Mouse (Mus musculus): ENCODE measurements around the gene Eml2. TPM values are rescaled to one million over a fixed set of nuclear protein-coding genes. Genes with fewer than 3 reads are reported as not detected.

Eml2 gene
- 1.5 and 1.9 TPM in 2 replicates for polyA plus RNA-seq (2014; fragmentation: Nextera tagmentation; extraction: Ambion mirVana)

DNA sequence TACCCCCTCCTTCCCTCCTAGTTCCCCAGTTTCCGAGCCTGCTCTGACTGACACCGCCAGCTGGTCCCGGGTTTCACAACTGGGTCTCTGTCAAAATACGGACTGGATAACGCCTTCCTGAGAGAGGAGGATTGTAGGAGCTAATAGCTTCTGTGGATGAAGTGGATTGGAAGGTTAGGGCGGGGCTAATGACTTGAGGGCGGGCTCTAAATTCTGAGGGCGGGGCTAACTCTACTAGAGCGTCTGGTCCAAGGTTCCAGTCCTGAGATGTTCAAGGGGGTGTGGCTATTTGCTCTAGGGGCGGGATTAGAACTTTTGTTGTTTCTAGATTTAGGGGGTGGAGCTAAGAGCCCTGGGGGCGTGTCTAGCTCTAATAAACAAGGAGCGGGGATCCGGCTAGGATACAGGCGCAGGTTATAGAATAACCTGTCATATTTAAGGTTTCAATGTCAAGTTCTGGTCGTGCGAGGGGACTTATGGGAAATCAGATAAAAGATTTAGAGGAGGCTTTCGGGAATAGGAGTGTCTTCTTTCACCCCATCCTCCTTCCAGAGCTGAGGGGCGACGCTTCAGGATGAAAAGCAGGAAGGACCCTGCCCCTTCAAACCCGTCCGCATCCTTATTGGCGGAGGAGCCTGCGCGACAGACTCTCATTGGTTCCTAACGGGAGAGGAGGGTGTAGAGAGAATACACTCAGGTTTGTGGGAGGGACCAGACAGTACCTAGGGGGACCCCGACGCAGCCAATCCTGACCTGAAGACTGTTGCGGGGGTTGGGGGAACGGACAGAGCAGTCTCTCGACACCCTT lies at the start of gene Eml2:
Eml2 (plus strand) TSS at position 714 of the 808 bp plus-strand sequence.
- peak within 1 kb of the TSS; percentile 66 for H3K4me2 ChIP-seq
- peak; percentile 96 for DNase-seq (ENCODE audit: low spot score, missing footprints)
- peak; percentile 84 for ATAC-seq (ENCODE audit: low FRiP score)
- peak within 1 kb of the TSS; percentile 61 for H3K9ac ChIP-seq (ENCODE audit: low read length)
- H3K27me3 ChIP-seq (ENCODE audit: control insufficient read depth, insufficient read depth, low read length): peaks cover 42% of the 10 kb centered on the region
- peaks cover 2% of the 10 kb centered on the region; the same call in 1 of the 2 replicates for H3K9me3 ChIP-seq (ENCODE audit: control insufficient read depth, low read length)
- no peaks in the 10 kb centered on the region for H3K36me3 ChIP-seq (ENCODE audit: control insufficient read depth, insufficient read depth, low read length)
- 1% methylated on average over 30 of the region's 30 CpGs for WGBS
- H3K4me1 ChIP-seq (ENCODE audit: control insufficient read depth, insufficient read depth, low read length): peaks cover 11% of the 10 kb centered on the region
- H3K27ac ChIP-seq (ENCODE audit: low read depth, low read length): 0 out of 2 replicates have a peak within 1 kb of the TSS, but pooled peaks have one; percentile 49
- peak within 1 kb of the TSS; percentile 40 for H3K4me3 ChIP-seq (ENCODE audit: low read depth, low read length)

DNA sequence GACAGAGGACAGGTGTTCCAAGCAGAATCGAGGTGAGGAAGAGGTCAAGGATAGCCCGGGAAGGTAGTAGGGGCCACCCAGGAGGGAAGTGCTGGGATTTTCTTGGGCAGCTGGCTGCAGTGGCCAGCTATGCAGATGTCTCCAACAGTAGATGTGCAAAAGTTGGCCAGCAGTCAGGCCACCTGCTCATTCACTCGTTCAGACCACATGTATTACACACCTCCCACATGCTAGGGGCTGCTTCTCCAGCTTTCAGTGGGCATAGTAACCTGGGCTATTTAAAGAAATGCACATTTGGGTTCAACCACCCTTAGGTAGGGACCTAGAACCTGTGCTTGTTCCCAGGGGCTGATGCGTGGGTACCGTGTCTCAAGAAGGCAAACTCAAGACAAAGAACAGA lies 48.5 kb upstream of the Eml2 start:
- no peak for ATAC-seq (ENCODE audit: low FRiP score)
- H3K9ac ChIP-seq (ENCODE audit: low read length): no peak overlapping the region
- H3K4me2 ChIP-seq: no peak overlapping the region
- H3K36me3 ChIP-seq (ENCODE audit: control insufficient read depth, insufficient read depth, low read length): no peaks in the 10 kb centered on the region; the same call in 1 of the 2 replicates
- 92% methylated on average over 5 of the region's 5 CpGs for WGBS
- H3K4me1 ChIP-seq (ENCODE audit: control insufficient read depth, insufficient read depth, low read length): peaks cover 4% of the 10 kb centered on the region; the same call in 1 of the 2 replicates
- no peaks in the 10 kb centered on the region for H3K27me3 ChIP-seq (ENCODE audit: control insufficient read depth, insufficient read depth, low read length)
- no peak for DNase-seq (ENCODE audit: low spot score, missing footprints)
- no peaks in the 10 kb centered on the region for H3K9me3 ChIP-seq (ENCODE audit: control insufficient read depth, low read length)
- no peak overlapping the region for H3K27ac ChIP-seq (ENCODE audit: low read depth, low read length)
- no peak overlapping the region for H3K4me3 ChIP-seq (ENCODE audit: low read depth, low read length)

DNA sequence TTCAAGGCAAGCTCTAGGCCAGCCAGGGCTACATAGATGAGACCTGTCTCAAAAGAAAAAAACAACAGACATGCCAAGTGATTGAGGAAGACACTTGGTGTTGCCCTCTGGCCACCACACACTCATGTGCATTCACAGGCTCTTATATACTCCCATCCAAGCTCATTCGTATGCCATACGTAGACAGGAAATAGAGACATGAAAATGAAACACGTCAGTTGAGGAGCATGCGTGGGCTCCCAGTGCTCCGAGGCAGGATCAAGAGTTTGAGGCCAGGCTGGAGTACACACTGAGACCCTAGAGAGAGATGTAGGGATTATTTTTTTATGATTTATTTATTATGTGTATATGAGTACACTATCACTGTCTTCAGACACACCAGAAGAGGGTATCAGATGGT lies 46.8 kb upstream of the Eml2 start:
- Histone ChIP-seq H3K36me3 (ENCODE audit: control insufficient read depth, insufficient read depth, low read length) (no peaks in the 10 kb centered on the region; the same call in 1 of the 2 replicates), H3K9me3 (ENCODE audit: control insufficient read depth, low read length) (no peaks in the 10 kb centered on the region), H3K4me3 (ENCODE audit: low read depth, low read length) (no peak overlapping the region), H3K27ac (ENCODE audit: low read depth, low read length) (no peak overlapping the region), H3K4me1 (ENCODE audit: control insufficient read depth, insufficient read depth, low read length) (peaks cover 4% of the 10 kb centered on the region; the same call in 1 of the 2 replicates), H3K27me3 (ENCODE audit: control insufficient read depth, insufficient read depth, low read length) (no peaks in the 10 kb centered on the region), H3K4me2 (no peak overlapping the region), H3K9ac (ENCODE audit: low read length) (no peak overlapping the region)
- WGBS: 95% methylated on average over 5 of the region's 5 CpGs
- ATAC-seq (ENCODE audit: low FRiP score): no peak
- no peak for DNase-seq (ENCODE audit: low spot score, missing footprints)

DNA sequence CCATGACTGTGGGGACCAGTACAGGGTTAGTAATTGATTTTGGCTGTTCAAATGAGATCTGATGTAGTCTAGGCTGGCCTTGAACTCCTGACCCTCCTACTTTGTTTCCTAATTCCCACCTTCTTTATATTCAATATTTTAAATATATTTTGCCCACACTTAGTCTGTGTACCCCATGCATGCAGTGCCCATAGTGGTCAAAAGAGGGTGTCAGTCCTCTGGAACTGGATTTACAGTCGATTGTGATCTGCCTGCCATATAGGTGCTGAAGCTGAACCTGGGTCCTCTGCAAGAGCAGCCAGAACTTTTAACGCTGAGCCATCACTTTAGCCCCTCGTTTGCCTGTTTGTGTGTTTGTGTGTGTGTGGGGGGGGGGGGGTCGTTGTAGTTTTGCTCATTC lies 45.6 kb upstream of the Eml2 start:
- no peak overlapping the region for H3K4me3 ChIP-seq (ENCODE audit: low read depth, low read length)
- peak overlapping the region; percentile 55 for H3K4me2 ChIP-seq
- peak overlapping the region; percentile 43; the same call in 1 of the 2 replicates for H3K9ac ChIP-seq (ENCODE audit: low read length)
- peak overlapping the region; percentile 68; the same call in 1 of the 2 replicates for H3K27ac ChIP-seq (ENCODE audit: low read depth, low read length)
- 34% methylated on average over 4 of the region's 4 CpGs for WGBS
- peaks cover 4% of the 10 kb centered on the region; the same call in 1 of the 2 replicates for H3K4me1 ChIP-seq (ENCODE audit: control insufficient read depth, insufficient read depth, low read length)
- DNase-seq (ENCODE audit: low spot score, missing footprints): no peak
- no peaks in the 10 kb centered on the region for H3K9me3 ChIP-seq (ENCODE audit: control insufficient read depth, low read length)
- H3K27me3 ChIP-seq (ENCODE audit: control insufficient read depth, insufficient read depth, low read length): no peaks in the 10 kb centered on the region
- ATAC-seq (ENCODE audit: low FRiP score): no peak
- H3K36me3 ChIP-seq (ENCODE audit: control insufficient read depth, insufficient read depth, low read length): peaks cover 3% of the 10 kb centered on the region; the same call in 1 of the 2 replicates

DNA sequence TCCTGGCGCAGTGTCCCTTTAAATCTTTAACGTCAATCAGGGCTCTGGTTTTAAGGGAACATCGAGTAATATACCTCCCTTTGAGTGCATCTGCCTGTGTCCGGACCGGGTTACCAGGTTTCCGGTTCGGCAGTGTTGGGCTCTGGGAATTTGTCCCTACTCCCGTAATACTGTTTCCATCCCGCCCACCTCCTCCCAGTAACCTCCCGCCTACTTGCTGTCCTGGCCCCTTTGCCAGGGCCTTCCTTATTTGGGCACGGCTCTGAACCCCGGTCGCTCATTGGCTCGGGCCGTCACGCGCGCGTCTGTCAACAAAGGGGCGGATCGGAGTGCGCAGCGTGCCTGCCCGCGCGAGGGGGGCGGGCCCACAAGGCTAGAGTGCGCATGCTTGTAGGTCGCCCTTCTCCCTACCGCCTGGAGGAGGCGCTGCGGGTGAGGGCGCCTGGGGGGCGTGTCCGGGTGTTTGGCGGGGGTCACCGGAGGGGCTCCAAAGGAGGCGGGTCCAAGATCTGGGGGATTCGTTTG lies 44.8 kb upstream of the Eml2 start:
- ATAC-seq (ENCODE audit: low FRiP score): peak; percentile 99
- under 1% methylated on average over 39 of the region's 39 CpGs for WGBS
- peak overlapping the region; percentile 43; the same call in 1 of the 2 replicates for H3K9ac ChIP-seq (ENCODE audit: low read length)
- H3K4me1 ChIP-seq (ENCODE audit: control insufficient read depth, insufficient read depth, low read length): peaks cover 4% of the 10 kb centered on the region; the same call in 1 of the 2 replicates
- H3K9me3 ChIP-seq (ENCODE audit: control insufficient read depth, low read length): no peaks in the 10 kb centered on the region
- DNase-seq (ENCODE audit: low spot score, missing footprints): peak; percentile 99
- no peaks in the 10 kb centered on the region for H3K27me3 ChIP-seq (ENCODE audit: control insufficient read depth, insufficient read depth, low read length)
- H3K36me3 ChIP-seq (ENCODE audit: control insufficient read depth, insufficient read depth, low read length): peaks cover 5% of the 10 kb centered on the region; the same call in 1 of the 2 replicates
- H3K27ac ChIP-seq (ENCODE audit: low read depth, low read length): peak overlapping the region; percentile 68
- H3K4me3 ChIP-seq (ENCODE audit: low read depth, low read length): peak overlapping the region; percentile 21
- H3K4me2 ChIP-seq: peak overlapping the region; percentile 55

DNA sequence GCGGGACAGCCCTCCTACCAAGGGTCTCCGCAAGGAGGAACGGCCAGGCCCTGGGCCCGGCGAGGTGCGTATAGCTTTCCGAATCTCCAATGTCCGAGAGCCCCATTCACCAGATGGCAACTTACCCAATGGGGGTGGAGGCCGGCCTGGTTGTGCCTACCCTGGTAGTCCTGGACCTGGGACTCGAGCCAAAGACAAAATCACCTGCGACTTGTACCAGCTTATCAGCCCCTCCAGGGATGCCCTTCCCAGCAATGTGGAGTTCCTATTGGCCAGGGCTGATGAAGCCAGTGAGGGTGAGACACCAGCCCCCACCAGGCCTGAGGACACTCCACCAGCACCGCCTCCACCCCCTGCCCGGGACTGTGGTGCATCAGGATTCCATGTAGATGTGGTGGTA lies 40.1 kb upstream of the Eml2 start:
- H3K27ac ChIP-seq (ENCODE audit: low read depth, low read length): no peak overlapping the region
- ATAC-seq (ENCODE audit: low FRiP score) (no peak), DNase-seq (ENCODE audit: low spot score, missing footprints) (no peak)
- H3K36me3 ChIP-seq (ENCODE audit: control insufficient read depth, insufficient read depth, low read length): peaks cover 17% of the 10 kb centered on the region
- H3K9ac ChIP-seq (ENCODE audit: low read length): no peak overlapping the region
- WGBS: 95% methylated on average over 13 of the region's 13 CpGs
- H3K4me1 ChIP-seq (ENCODE audit: control insufficient read depth, insufficient read depth, low read length): no peaks in the 10 kb centered on the region; the same call in 1 of the 2 replicates
- no peak overlapping the region for H3K4me2 ChIP-seq
- H3K27me3 ChIP-seq (ENCODE audit: control insufficient read depth, insufficient read depth, low read length): no peaks in the 10 kb centered on the region
- H3K9me3 ChIP-seq (ENCODE audit: control insufficient read depth, low read length): no peaks in the 10 kb centered on the region
- no peak overlapping the region for H3K4me3 ChIP-seq (ENCODE audit: low read depth, low read length)

DNA sequence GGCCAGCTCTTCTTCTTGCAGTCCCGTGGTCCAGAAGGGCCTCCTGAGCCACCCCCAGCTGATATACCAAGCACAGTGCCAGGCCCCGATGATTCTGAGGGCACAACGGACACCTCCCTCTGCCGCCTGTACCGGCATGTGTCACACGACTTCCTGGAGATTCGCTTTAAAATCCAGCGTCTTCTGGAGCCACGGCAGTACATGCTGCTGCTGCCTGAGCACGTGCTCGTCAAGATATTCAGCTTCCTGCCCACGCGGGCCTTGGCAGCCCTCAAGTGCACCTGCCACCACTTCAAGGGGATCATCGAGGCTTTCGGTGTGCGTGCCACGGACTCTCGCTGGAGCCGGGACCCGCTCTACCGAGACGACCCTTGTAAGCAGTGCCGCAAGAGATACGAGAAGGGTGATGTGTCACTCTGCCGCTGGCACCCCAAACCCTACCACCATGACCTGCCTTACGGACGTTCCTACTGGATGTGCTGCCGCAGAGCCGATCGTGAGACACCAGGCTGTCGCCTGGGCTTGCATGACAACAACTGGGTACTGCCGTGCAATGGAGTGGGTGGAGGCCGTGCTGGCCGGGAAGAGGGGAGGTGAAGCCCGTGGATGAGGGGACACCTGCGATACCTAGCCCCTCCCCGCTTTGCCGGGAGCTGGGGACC lies 39.4 kb upstream of the Eml2 start:
- H3K36me3 ChIP-seq (ENCODE audit: control insufficient read depth, insufficient read depth, low read length): peaks cover 17% of the 10 kb centered on the region
- ATAC-seq (ENCODE audit: low FRiP score): no peak

DNA sequence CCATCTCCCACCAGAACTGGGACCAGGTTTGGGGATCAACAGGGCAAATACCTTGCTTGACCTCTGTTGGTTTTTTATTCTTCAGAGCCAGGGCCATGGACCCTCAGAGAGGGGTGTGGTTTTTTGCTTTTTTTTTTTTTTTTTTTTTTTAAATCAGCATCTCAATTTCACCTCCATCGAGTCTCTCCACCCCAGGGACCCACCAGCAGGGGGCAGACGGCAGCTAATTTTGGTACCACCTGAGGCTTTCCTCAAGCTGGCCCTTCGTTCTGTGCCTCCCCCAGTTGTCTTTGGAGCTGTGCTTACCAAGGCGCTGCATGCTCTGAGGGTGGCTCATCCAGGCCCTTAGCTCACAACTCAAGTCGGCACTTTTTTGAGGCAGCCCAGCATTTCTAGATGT lies 38.8 kb upstream of the Eml2 start:
- Histone ChIP-seq H3K36me3 (ENCODE audit: control insufficient read depth, insufficient read depth, low read length) (peaks cover 17% of the 10 kb centered on the region), H3K4me2 (no peak overlapping the region), H3K9ac (ENCODE audit: low read length) (no peak overlapping the region), H3K27me3 (ENCODE audit: control insufficient read depth, insufficient read depth, low read length) (no peaks in the 10 kb centered on the region), H3K4me1 (ENCODE audit: control insufficient read depth, insufficient read depth, low read length) (no peaks in the 10 kb centered on the region), H3K9me3 (ENCODE audit: control insufficient read depth, low read length) (no peaks in the 10 kb centered on the region), H3K4me3 (ENCODE audit: low read depth, low read length) (no peak overlapping the region), H3K27ac (ENCODE audit: low read depth, low read length) (no peak overlapping the region)
- DNase-seq (ENCODE audit: low spot score, missing footprints) (no peak), ATAC-seq (ENCODE audit: low FRiP score) (no peak)
- 49% methylated on average over 5 of the region's 5 CpGs for WGBS

More for the DNA sequence above, 39.4 kb upstream of the Eml2 start:
- Histone ChIP-seq H3K9ac (ENCODE audit: low read length) (no peak overlapping the region), H3K27ac (ENCODE audit: low read depth, low read length) (no peak overlapping the region), H3K4me1 (ENCODE audit: control insufficient read depth, insufficient read depth, low read length) (no peaks in the 10 kb centered on the region), H3K4me2 (no peak overlapping the region), H3K9me3 (ENCODE audit: control insufficient read depth, low read length) (no peaks in the 10 kb centered on the region), H3K27me3 (ENCODE audit: control insufficient read depth, insufficient read depth, low read length) (no peaks in the 10 kb centered on the region), H3K4me3 (ENCODE audit: low read depth, low read length) (no peak overlapping the region)
- 93% methylated on average over 38 of the region's 38 CpGs for WGBS
- DNase-seq (ENCODE audit: low spot score, missing footprints): no peak

Data from midbrain, embryonic 11.5 days (tissue).